Mouse (Mus musculus): ENCODE measurements around the gene Tmem185b. TPM values are rescaled to one million over a fixed set of nuclear protein-coding genes. Genes with fewer than 3 reads are reported as not detected.

Gene Tmem185b
- total RNA-seq, 4 experiments from 2014 or later: 3.4 to 6.5 (median 4.9) TPM

DNA sequence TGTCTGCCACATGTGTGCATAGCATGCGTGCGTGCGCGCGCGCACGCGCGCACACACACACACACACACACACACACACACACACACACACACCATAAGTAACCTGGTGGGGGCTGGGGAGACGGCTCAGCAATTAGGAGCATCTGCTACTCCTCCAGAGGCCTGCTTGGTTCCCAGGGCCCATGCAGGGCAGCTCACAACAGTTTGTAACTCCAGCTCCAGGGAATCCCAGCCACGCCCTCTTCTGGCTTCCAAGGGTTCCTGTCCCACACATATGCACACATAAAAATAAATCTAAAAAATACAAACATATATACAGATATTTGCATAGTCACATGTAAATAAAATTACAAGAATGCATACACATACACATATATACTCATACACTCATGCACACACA lies 23.2 kb upstream of the Tmem185b start:
- DNase-seq (ENCODE audit: low spot score in 2 of 2): no peak

DNA sequence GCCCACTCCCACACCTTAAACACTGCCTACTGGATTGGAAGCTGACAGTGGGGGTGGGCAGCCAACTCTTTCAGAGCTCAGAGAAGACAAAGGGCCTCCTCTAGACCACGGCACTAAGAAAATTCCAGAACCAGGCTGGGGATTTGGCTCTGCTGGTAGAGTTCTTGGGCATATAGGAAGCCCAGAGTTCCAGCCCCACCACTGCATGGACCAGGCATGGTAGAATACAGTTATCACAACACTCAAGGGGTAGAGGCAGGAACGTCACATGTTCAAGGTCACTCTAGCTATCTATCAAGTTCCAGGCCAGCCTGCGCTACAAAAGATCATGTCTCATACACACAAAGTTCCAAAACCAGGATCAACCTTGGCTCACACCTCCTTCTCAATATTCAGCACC lies 22.8 kb upstream of the Tmem185b start:
- no peak for DNase-seq (ENCODE audit: low spot score in 2 of 2)

DNA sequence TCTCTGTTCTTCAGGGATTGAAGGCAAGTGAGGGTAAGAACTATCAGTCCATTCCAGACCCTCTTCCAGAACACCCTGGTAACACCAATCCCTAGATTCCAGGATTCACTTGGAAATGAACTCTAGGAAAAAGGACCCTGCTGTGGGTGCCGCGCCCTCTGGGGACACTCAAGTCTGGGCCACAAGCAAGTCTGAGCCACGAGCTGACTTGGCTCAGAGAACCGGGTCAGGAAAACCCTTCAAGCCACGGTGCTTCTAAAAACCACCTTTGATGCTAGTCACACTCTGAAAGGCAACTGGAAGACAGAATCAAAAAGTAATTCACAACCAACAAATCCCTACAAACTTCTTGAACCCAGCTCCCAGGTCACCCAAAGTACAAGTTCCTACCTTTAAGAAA lies 22.2 kb upstream of the Tmem185b start:
- DNase-seq (ENCODE audit: low spot score in 2 of 2): no peak

DNA sequence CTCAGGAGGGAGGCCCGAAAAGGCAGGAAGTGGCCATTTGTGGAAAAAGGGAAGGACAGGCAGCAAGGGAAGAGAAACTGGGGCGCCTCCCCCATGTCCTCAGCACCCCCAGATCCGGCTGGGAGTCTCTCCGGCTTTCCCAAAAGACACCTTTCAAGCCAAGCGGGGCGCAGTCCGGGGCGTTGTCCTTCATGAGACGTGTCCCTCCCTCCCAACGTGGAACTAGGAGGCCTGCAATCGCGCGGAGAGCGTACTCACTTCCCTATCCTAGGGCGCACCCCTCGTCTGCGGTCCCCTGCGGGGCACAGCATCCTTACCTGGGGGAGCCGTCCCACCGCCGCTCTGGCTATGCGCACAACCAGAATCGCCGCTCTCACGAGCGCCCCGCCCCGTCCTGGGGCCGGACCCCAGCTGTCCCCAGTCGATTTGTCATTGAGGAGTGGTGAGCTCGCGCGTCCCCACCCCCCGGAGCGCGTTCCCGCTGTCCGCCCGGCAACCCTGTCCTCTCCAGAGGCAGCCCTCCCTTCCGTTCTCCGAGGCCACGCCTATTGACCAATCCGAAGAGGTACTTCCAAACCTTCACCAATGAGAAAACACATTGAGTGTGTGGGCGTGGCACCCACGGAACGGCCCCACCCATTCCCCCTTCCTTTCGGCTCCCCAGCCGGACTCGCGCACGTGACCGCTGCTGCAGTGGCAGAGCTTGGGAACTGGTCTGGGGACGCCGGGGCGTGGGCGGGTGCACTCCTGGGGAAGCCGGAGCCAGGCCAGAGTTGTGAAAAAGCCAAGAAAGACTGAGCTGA lies 21.5 kb upstream of the Tmem185b start, which contains the start of gene Ralb:
Gene Ralb (minus strand): TSS at position 535 of the 803 bp plus-strand sequence.
- peak; percentile 98 for DNase-seq (ENCODE audit: low spot score in 2 of 2)

DNA sequence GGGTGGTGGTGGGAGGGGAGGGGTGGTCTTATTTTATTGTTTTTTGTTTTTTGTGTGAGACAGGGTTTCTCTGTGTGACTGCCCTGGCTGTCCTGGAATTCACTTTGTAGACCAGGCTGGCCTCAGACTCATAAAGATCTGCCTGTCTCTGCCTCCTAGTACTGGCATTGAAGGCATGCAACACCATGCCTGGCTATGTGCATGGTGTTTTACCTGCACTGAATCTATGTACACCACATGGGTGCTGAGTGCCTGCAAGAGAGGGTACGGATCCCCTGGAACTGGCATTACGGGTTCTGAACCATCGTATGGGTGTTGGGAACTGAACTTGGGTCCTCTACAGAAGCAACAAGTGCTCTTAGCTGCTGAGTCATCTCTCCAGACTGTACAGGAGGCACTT lies 20.0 kb upstream of the Tmem185b start:
- no peak for DNase-seq (ENCODE audit: low spot score in 2 of 2)

DNA sequence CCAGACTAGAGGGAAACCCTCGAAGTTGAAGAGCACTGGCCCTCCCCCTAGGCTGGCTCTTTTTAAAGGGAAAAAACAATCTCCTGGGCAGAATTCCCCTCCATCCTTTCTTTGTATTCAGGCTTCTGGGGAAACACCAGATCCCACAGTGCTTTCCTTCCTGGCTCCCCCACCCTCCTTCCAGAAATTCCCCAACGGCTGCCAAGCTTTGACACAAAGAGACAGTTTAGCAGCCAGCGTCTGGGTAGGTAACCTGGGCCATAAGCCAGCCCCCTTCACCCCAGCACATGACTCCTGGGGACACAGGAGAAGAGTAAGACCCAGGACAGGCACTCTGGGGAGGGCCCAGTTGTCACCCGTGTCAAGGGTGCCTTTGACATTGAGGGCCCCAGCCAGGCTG lies 17.4 kb upstream of the Tmem185b start:
- no peak for DNase-seq (ENCODE audit: low spot score in 2 of 2)

DNA sequence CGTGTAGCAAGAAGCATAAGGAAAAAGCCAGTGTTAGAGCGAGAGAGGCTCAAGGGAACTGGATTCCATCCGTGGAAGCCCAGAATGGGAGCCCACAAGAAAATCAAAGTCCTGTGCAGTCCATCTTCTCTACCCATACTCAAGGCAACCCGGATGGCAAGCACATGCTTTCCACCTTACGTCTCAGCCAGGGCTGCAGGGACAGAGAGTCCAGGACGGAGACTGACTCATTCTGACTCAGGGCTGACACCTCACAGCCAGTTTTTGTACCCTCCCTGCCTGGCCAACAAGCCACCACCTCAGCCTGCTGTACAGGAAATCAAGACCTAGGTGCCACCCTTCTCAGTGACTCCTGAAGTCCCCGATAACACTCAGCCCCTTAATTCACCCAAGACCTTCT lies 16.5 kb upstream of the Tmem185b start:
- no peak for DNase-seq (ENCODE audit: low spot score in 2 of 2)

DNA sequence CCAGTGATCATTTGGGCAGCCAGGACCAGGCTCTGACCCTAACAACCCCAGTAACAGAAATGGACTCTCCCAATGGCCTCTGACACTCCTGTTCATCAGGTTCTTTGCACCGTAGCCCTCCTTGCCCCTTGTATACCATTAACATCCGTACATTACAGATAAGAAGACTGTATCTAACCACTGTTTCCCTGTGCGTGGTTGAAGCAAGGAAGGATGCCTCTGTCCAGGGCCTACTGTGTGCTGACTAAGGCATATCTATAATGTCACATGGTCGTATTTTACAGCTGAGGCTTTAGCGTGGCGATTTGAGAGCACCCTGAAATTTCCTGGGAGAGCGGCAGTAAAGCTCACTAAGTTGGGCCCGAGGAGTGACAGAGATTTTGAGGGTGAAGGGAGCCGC lies 15.6 kb upstream of the Tmem185b start:
- no peak for DNase-seq (ENCODE audit: low spot score in 2 of 2)

DNA sequence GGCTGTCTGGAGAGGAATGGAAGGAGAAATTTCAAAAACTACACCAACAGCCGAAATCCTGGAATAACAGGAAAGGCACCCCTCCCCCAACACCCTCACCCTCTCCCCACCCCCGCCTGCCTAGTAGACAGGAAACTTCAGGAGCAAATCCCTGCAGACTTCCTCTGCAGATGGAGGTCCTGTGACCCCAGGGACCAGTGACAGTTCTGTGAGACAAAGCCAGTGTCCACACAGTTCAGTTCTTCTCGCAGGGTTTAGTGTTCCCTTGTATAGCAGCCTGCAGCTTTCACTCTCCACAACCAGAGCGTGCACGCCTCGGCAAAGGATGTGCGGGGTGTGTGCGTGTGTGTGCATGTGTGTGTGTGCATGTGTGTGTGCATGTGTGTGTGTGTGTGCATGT lies 15.1 kb upstream of the Tmem185b start:
- DNase-seq (ENCODE audit: low spot score in 2 of 2): no peak

DNA sequence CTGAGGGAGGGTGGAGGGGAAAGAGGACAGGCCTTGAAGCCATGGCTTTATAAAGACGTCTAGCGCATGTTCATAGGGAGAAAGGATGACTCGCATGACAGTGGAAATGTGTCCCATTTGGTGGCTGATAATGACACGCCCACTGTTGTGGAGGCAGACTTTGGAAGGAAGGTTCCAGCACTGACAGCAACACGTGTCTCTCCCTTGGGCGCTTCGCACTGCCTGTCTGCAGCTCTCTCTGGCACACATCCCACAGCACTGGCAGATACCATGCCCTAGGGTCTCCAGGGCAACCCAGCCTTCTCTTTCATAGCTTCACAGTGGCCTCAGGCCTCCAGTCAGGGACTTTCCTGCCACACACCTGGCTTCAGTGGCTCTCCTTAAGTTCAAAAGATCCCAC lies 7.9 kb upstream of the Tmem185b start:
- DNase-seq (ENCODE audit: low spot score in 2 of 2): no peak

DNA sequence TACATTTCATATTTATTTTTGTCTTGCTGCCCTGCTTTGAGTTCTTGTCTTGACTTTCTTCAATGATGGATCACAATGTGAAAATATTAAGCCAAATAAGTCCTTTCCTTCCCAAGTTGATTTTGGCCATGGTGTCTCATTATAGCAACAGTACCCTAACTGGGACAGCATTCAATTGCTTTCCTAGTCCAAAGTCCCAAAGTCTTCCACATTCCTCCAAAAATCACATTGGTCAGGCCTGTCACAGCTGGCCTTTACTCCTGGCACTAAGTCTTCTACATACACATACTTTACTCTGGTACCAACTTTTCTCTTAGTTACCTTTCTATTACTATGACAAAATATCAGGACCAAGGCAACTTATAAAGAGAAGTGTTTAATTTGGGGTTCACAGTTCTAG lies 7.2 kb upstream of the Tmem185b start:
- DNase-seq (ENCODE audit: low spot score in 2 of 2): no peak

DNA sequence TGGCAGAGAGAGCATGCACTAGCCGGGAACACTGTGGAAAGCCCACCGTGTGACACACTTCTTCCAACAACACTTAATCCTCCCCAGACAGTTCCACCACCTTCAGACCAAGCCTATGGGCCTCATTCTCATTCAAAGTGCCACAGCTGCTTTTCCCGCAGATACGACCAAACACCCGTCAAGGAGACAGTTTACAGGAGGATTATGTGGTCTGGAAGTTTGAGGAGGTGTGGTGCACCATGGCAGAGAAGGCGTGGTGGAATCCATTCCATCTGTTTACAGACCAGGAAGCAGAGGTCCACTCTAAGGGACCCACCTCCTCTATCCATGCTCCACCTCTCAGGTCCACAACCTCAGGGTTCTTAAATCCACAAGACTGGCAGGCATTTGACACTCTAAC lies 6.7 kb upstream of the Tmem185b start:
- DNase-seq (ENCODE audit: low spot score in 2 of 2): no peak

DNA sequence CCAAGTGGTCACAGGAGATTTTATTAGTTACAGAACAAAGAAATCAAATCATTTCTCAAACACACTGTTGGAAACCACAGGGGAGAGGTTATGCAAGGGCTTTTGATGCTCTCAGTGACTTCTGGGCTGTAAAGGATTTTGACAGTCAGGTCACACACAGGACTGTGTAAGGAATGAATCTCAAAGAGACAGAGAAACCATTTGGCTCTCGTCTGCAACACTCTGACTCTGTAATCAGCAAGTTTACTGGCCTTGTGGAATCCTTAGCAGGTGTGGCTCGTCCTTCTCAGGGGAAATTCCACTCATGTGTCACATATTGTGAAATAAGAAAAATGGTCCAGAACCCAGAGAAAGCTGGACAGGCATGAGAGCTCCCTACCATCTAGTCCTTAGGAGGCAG lies 4.9 kb upstream of the Tmem185b start:
- DNase-seq (ENCODE audit: low spot score in 2 of 2): no peak

DNA sequence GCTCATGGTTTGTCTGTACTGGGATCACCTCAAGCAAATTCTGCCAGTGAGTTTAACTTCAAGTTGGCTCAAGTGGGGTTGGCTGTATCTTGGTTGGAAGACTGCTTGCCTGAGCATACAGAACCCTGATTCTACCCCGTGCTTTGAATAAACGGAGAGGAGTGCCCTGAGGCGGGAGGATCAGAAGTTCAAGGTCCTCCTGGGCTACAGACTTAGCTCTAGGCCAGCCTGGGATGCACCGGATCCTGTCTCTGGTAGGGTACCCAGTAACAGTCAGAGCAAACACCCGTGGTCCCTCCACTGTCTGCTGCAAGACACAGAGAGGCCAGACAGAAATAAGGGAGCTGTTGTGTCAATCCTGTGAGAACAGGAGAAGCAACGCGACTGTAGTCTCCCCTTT lies 4.3 kb upstream of the Tmem185b start:
- DNase-seq (ENCODE audit: low spot score in 2 of 2): no peak

DNA sequence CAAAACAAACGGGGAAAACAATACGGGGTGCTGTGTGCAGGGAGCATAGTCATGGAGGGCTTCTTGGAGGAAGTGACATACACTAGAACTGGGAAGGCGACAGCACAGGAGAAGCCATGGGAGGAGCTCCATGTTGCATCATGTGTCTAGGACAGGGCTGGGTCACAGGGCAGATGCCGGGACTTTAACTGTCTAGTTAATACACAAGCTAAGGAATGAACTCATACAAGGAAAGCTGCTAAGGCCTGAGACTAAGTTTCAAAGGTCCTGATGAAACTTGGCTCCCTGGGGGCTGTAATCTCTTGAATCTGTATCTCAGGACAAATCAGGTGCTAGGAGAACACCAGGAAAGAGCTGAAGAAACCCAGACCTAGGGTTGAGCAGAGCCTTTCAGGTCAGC lies 3.2 kb upstream of the Tmem185b start:
- DNase-seq (ENCODE audit: low spot score in 2 of 2): no peak

DNA sequence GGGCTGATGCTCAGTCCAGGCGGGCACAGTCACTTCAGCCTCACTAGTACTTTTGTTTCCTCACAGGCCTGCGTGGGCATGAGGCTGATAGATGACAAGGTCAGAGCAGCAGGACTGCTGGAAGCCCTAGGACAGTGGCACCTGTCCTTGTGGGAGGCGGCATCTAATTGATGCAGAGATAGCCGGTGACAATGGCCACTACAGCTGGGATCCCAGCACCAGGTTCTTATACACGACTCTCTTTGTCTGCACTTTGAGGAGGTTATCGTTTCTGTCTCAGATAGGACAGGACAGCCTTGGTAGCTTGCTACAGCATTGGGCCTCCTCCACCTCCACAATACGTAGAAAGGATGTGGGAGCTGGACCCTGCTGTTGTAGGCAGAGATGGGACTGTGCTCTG lies 2.6 kb upstream of the Tmem185b start:
- DNase-seq (ENCODE audit: low spot score in 2 of 2): no peak

DNA sequence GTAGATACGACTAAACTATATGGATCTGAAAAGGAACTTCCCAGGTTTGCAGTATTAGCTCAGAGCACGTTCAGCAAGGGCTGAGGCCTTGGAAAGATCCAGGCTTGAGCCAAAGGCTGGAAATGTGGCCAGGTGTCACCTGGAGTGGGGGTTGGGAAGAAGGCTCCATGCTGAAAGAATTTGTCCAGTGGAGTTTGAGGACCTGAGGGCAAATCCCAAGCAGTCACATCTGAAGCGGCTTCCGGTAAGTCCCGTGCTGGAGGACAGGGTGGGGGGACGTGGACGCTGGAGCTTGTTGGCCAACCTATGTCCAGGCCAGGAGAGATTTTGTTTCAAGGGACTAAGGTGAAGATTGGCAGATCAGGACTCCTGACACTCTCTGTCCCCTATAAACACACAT lies 2.1 kb upstream of the Tmem185b start:
- DNase-seq (ENCODE audit: low spot score in 2 of 2): no peak

DNA sequence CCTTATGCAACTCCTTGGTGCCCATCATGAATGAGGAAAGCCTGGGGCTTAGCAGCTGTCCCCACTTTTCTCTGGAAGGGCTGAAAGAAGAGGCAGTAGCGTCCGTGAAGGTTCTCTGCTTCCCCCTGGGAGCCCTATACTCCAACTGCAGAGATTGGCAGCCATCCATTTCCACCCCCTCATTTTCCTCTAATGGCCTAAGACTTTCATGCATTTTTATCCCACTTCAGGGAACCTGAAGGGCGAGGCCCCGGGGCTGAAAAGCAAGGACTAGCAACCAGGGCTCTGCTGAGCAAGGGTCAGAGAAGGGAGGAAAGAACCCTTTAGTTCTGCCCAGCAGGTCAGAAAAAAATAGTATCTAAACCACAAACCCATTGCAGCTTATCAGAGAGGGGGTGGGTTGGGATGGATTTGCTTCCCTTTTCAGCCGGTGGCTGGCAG lies 936 bp upstream of the Tmem185b start:
- no peak for DNase-seq (ENCODE audit: low spot score in 2 of 2)

DNA sequence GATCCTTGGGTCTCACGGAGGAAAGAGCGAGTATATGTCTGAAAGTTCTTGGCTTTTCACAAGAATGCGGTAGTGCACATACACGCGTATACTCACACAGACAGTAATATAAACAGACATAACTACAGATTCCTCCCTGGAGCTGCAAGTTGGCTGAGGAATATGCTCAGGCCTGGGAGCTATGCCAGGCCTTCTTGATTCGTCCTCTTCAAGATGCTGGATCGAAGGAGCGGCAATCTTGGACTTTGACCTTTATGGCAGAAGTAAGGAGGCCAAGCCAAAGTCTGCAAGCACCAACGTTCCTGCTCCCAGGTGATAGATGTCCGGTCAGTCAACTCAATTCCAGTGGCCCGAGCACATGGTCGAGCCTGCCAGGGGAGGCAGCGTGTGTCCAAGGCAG lies 5.0 kb downstream of the Tmem185b start:
- no peak for DNase-seq (ENCODE audit: low spot score in 2 of 2)

DNA sequence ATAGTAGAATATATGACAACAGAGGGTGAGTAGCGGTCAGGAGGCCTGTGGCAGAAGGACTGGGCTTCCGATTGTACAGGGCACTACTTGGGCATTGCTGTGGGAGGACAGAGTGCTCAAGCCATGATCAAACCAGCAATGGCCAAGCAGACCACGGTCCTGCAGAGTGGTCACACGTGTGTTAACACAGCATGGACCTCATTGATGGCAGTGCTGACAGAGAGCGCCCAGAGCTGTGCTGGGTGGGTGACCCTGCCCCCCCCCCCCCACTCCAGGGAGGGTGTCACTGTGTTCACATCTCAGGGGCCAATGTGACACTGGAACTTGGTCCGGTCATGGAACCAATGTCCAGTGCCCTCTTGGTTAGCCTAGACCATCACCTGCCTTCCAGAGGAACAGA lies 6.2 kb downstream of the Tmem185b start:
- no peak for DNase-seq (ENCODE audit: low spot score in 2 of 2)

DNA sequence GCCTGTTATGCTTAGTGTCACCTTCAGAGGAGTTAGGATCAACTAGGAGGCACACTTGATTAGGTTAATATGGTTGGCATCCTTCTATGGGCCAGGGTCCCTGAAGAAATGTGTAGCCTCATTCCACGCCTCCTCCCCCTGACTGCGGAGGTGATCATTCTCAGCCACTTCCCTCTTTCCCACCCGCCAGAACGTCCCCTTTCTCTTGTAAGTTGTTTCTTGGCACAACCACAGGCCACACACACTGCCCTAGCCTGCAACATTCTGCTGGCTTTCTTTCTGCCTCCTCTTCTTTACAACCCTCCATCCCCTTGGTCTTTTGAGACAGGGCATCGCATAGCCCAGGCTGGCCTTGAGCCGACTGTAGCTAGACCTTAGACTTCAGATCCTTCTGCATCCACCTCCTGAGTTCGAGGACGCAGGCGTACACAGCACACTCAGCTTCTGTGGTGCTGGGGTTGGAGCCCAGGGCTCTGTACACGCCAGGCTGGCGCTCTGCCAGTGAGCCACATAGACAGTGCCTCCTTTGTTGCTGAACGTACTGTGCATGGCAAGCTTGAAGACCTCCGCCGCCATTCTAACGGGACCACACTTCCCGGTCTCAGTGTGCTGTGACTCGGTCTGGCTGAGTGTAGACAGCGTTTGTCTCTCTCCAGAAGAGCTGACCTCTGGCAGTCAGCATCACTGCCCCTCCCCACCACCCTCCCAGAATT lies 7.3 kb downstream of the Tmem185b start:
- no peak for DNase-seq (ENCODE audit: low spot score in 2 of 2)

DNA sequence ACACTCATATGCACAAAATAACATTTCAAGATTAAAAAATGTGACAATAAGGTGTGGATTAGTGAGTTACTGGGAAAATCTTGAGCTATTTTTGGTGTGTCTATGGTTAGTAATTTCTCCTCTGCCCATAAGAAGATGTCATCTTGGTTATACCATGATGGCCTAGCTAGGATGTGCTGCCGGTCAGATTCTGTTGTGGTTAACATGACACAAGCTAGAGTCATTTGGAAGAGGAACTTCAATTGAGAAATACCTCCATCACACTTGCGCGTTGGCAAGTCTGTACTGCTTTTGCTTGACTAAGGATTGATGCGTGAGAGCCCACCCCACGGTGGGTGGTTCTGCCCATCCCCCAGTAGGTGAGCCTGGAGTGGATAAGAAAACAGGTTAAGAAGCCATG lies 8.4 kb downstream of the Tmem185b start:
- no peak for DNase-seq (ENCODE audit: low spot score in 2 of 2)

DNA sequence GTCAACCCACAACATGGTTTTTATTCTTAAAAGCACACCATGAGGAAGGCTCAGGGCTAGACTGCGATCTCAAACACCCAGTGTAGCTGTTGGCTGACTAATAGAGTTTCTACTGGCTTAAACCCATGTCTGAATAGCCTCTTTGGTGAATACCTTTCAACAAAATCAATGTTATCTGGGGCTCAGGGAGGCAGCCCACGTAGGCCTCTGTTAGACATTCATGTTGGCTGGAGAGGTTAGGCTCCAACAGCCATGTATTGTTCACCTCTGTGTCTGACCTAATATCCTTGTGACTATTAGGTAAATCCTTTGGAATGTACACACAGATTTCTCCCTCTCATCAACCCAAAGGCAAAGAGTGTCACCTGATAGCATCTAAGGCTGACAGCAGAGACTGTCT lies 10.2 kb downstream of the Tmem185b start:
- no peak for DNase-seq (ENCODE audit: low spot score in 2 of 2)
